Mouse (Mus musculus) ZHBTc4 (cell line): ENCODE data around the gene Tssk4.

Source experiments
- DNase-seq: peaks from one replicate; pipeline ENCODE4 v3.0.0-alpha.2; 2011; ENCODE audit warnings: low read depth, low spot score

Gene Tssk4

GRCm38 (mm10) chr14:55649884-55650283 is at the start of gene Tssk4:
TSS of gene Tssk4 (plus strand) at chr14:55650184.
- no peak for DNase-seq

DNA sequence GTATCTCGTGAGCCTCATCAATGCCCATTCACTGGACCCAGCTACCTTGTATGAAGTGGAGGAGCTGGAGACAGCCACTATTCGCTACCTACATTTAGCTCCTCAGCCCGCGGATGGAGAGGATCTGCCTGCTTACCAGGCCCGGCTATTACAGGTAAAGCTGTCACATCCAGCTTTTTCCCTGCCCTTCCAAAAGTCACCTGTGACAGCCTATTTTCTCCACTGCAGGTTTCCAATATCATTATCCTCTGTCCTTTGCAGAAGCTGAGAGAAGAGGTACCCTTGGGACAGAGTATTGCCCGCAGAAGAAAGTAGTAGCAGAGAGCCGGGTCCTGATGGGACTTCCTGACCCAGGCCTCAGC is 46.7 kb upstream of the Tssk4 start, which contains the start of gene Irf9:
TSS of gene Irf9 (plus strand) at position 301 of the 362 bp plus-strand sequence.
- DNase-seq = no peak

- peak; percentile 98 for DNase-seq
Observed at GRCm38 (mm10) chr14:55603633-55604576, 46.1 kb upstream of the Tssk4 start.

- peak; percentile 53 for DNase-seq
Observed at GRCm38 (mm10) chr14:55604823-55605222, 45.2 kb upstream of the Tssk4 start.

DNA sequence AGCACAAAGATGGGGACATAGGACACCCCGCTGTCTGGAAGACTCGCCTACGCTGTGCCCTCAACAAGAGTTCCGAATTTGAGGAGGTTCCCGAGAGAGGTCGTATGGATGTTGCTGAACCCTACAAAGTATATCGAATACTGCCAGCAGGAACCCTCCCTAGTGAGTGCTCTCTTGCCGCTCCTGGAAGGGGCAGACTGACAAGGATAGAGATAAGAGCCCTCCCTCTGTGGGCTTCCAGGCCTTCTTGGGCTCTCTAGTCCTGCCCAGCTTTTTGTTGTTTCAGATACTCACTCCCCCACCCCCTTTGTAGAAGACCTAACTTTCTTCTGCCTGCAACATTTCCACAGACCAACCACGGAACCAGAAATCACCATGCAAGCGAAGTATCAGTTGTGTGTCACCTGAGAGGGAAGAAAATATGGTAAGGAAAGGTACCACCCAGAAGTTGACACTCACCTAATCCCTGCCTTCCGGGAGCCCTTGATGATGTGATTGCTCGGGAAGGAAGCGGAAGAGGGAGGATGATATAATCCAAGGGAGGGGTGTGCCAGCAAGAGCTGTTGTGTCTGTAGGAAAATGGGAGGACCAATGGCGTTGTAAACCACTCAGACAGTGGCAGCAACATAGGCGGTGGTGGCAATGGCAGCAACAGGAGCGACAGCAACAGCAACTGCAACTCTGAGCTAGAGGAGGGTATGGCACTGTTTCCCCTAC is 44.1 kb upstream of the Tssk4 start:
- peak; percentile 48 for DNase-seq

GRCm38 (mm10) chr14:55608339-55608738 is 41.6 kb upstream of the Tssk4 start:
- no peak for DNase-seq

GRCm38 (mm10) chr14:55613346-55613745 is 36.6 kb upstream of the Tssk4 start:
- no peak for DNase-seq

DNA sequence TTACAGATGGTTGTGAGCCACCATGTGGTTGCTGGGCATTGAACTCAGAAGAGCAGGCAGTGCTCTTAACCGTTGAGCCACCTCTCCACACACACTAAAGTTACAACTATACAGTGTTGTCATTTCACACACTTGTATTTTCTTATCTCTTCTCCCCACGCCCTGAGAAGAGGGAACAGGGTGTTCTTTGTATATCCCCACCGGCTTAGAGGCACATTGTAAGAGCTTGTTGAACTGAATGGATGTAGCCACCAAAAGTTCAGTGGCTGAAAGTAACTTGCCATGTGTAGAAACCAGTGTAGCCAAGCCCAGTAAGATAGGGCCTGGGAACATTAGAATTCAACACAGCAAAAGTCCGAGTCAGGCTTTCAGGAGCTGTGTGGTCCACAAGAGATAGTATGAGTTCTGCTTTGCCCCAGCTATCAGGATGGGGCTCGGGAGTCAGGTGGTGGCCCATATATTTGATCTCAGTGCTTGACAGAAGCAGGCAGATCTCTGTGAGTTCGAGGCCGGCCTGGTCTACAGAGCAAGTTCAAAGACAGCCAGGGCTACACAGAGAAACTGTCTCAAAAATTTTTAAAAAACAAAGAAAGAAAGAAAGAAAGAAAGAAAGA is 35.3 kb upstream of the Tssk4 start:
- no peak for DNase-seq

GRCm38 (mm10) chr14:55615876-55616275 is 34.1 kb upstream of the Tssk4 start:
- DNase-seq = no peak

GRCm38 (mm10) chr14:55616844-55617243 is 33.1 kb upstream of the Tssk4 start:
- DNase-seq = no peak

- DNase-seq = peak; percentile 96
Observed at GRCm38 (mm10) chr14:55617822-55618221, 32.2 kb upstream of the Tssk4 start, which contains the start of gene Rec8. TSS of gene Rec8 (plus strand) at chr14:55618037.

DNA sequence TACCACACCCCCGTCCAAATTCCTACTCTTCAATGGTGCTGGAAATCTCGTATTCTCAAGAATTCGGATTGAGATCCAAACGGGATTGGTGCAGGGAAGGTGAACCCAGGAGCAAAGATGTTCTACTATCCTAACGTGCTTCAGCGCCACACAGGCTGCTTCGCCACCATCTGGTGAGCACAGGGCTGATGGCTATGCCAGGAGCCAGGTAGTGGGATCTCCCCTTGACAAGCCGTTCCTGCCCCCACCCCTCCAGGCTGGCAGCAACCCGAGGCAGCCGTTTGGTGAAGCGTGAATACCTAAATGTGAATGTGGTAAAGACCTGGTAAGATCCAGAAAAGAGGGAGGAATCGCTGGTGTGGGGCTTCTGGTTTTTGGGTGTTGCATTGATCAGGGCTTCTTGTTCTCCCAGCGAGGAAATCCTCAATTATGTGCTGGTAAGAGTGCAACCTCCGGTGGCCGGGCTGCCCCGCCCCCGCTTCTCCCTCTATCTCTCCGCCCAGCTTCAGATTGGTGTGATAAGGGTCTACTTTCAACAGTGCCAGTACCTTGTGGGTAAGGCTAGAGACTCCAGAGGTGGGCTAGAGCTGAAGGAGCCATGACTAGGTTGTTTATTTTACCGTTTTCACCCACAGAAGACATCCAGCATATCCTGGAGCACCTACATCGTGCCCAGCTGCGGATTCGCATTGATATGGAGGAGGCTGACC is 31.3 kb upstream of the Tssk4 start:
- DNase-seq = no peak

DNA sequence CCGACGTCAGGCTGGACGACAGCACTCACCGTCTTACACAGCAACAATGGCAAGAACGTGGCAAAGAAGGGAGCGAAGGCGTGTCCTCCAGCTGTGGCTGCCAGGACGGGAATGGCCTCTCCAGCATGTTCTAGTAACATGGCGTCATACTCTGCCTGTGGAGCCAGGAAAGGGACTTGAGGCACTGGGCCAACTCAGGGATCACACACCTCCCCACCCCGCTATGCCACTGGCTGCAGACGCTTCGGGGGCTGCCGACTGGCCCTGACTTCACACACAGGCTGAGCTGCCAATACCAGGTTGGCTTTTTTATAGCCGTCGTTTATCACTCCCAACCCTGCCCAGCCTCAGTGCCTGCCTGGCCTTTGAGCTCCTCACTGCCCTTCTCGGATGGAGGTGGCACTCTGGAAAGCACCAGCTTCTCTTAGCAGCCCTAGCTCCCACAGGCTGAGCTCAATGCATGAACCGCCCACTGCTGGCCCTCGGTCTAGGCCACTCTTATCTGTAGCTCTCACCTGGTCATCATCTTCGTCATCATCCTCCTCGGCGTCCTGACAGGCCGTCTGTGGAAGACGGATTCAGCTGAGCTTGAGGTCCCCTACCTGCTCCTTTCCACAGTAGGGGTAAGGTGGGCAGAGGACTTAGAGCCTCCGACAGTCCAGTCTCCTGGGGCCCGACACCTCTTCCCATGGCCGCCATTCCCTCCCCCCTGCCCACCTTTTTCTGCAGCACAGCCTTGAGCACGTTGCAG is 21.7 kb upstream of the Tssk4 start:
- DNase-seq = no peak

DNA sequence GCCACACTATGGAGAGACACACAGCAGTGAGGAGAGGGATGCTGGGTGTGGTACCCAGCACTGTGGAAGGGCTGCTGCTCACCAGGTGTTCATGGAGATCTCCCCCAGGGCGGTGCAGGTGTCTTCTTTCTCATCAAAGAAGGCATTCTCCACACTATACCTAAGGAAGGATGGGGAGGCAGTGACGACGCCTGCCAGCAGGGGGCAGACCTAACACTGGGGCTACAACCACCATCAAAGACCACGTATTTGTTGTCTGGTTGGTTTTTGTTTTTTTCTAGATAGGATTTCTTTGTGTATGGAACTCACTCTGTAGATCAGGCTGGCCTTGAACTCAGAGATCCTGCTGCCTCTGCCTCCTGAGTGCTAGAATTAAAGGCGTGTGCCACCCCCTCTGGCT is 20.7 kb upstream of the Tssk4 start:
- DNase-seq = peak; percentile 78

- DNase-seq = peak; percentile 71
Observed at GRCm38 (mm10) chr14:55634874-55635522, 15.0 kb upstream of the Tssk4 start.

DNA sequence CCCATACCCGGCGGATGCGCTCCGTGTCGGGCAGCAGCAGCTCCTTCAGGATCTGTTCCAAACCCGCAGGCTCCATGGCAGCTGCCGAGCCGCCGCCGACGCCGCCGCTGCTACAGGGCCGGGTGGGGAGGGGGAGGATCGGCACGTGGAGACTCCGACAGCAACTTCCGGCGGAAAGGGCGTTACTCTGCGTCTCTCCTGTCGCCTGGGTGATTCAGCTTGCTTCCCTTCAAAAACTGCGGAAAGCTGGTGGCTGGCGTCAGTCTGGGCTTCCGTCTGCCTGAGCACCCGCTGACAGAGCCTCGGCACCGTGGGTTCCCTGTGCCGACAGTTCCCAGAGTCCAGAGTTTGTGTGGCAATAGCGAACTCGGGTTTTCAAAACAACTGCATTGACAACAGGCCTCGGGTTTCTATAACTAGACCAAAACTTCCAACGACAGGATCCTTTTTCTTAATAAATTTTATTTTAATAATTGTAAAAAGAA is 14.4 kb upstream of the Tssk4 start, which contains the start of gene Ipo4:
TSS of gene Ipo4 (minus strand) at position 435 of the 485 bp plus-strand sequence.
- DNase-seq = peak; percentile 95

- no peak for DNase-seq
Observed at GRCm38 (mm10) chr14:55637795-55638194, 12.2 kb upstream of the Tssk4 start, which contains the start of gene Gm49378. TSS of gene Gm49378 (minus strand) at chr14:55637895.

- DNase-seq = no peak
Observed at GRCm38 (mm10) chr14:55640816-55641215, 9.2 kb upstream of the Tssk4 start.

- DNase-seq = no peak
Observed at GRCm38 (mm10) chr14:55641291-55641690, 8.7 kb upstream of the Tssk4 start.

GRCm38 (mm10) chr14:55642679-55643059 is 7.3 kb upstream of the Tssk4 start:
- DNase-seq = no peak
